9 mouse cellular contexts compared by ENCODE assay signal in the genomic region with DNA sequence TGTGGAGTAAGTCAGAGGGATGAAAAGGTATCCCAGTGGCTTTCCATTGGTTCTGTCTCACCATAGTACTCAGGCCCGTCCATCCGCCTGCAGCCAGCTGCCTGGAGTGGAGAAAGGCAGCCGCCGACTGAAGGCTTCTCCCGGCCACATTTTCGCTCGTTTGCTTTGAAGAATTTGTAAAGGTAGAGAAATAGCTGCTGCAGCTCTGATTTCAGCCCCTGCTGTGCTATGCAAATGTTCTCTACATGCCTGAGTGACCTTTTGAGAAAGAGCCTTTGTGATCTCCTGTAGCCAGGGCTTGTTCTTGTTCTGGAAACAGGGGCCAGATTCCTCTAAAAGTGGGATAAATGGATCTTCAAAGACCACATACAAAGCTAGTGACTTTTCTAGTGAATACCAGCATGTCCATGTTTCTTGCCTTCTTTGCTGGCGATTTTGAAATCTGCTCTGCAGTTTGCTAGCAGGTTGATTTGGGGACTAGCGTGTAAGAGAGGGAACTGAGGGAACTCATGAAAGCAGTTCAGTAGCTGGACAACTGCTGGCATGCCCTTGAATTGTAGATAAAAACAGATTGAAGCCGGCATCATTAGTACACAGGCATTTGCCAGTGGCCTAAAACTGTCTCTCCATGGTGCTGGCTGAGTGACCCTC. TPM values are rescaled to one million over a fixed set of nuclear protein-coding genes. Genes with fewer than 3 reads are reported as not detected.
A peak's percentile ranks its signal among the peaks of the same experiment; 100 is the strongest.
DNase-seq lines count a peak whose midpoint lies in the region; ATAC-seq lines count a peak whose summit lies in the region.
"Had no signal": no experiment of that assay in that cellular context is flagged by ENCODE, and none has a peak within 500 bp of the region (broad histone marks: within the 10 kb centered on the region; RNA-seq: fewer than 3 reads in every experiment).

No protein-coding gene starts in this region.

- H3K27ac ChIP-seq in forebrain, embryonic 11.5 days (ENCODE audit: low read depth, low read length) = peak overlapping the region; percentile 68

- no peak overlapping the region for H3K4me3 ChIP-seq in forebrain, embryonic 11.5 days (ENCODE audit: low read depth, low read length)

- 5% methylated on average over 10 of the region's 10 CpGs for WGBS in forebrain, embryonic 11.5 days

- peak; percentile 29 to 36 for DNase-seq in B cell, adult 2 months
- DNase-seq in brain, adult 2 months (ENCODE audit: low read depth, low spot score) = peak; percentile 89
- DNase-seq in forebrain, embryonic 11.5 days (ENCODE audit: low spot score) = peak; percentile 73
- peak; percentile 35 for DNase-seq in kidney, postnatal 14 days
- DNase-seq in lung, postnatal 4 days = no peak
- DNase-seq in left cerebral cortex, postnatal 10 days (ENCODE audit: extremely low spot score in 1 of 2, low spot score in 2 of 2) = no peak
- DNase-seq in urinary bladder, postnatal 4 days (ENCODE audit: low spot score in 2 of 2) = no peak
- DNase-seq: lung, postnatal 10 days had no signal

- intact Hi-C loops in left cerebral cortex, postnatal 10 days (cut with DNase I) = loop anchor here (5.0 kb wide), 1 partner anchor 47 kb away; a partner anchor contains a TSS

- H3K9ac ChIP-seq in forebrain, embryonic 11.5 days (ENCODE audit: low read length) = no peak overlapping the region

- no peaks in the 10 kb centered on the region for H3K9me3 ChIP-seq in forebrain, embryonic 11.5 days (ENCODE audit: control insufficient read depth, low read length)

- peaks cover 2% of the 10 kb centered on the region; the same call in 1 of the 2 replicates for H3K4me1 ChIP-seq in forebrain, embryonic 11.5 days (replicated peaks; ENCODE audit: control insufficient read depth, insufficient read depth, low read length)

- H3K36me3 ChIP-seq in forebrain, embryonic 11.5 days (ENCODE audit: control insufficient read depth, insufficient read depth, low read length) = peaks cover 5% of the 10 kb centered on the region

- ATAC-seq in forebrain, embryonic 11.5 days (replicated peaks; ENCODE audit: low FRiP score) = peak; percentile 22; the same call in 1 of the 2 replicates
- no peak for ATAC-seq in CD4-positive, CD25-positive, alpha-beta regulatory T cell, adult 4 months

- peak overlapping the region; percentile 29; the same call in 1 of the 2 replicates for H3K4me2 ChIP-seq in forebrain, embryonic 11.5 days (ENCODE audit: low read depth, low read length, severe bottlenecking)

- H3K27me3 ChIP-seq in forebrain, embryonic 11.5 days (ENCODE audit: control insufficient read depth, insufficient read depth, low read length) = peaks cover 6% of the 10 kb centered on the region; the same call in 1 of the 2 replicates

RNA-seq across cellular contexts. Expression of a gene that starts 4.9 kb away (rescaled TPM):
- polyA plus RNA-seq in forebrain, embryonic 11.5 days (2014; fragmentation: Nextera tagmentation; extraction: Ambion mirVana) = 13.7 and 14.3 TPM in 2 replicates
- 1 to 10 TPM; 2.0 to 3.4 TPM for polyA plus RNA-seq in CD4-positive, CD25-positive, alpha-beta regulatory T cell, adult 4 months (2017; shearing (Covaris generic))
- 10 to 100 TPM; 27.9 to 30.0 TPM for total RNA-seq in left cerebral cortex, postnatal 10 days (2021)

RNA-seq across cellular contexts. Expression of a gene that starts 40.3 kb away (rescaled TPM):
- polyA plus RNA-seq in forebrain, embryonic 11.5 days (2014; fragmentation: Nextera tagmentation; extraction: Ambion mirVana) = not detected in 2 replicates
- polyA plus RNA-seq in CD4-positive, CD25-positive, alpha-beta regulatory T cell, adult 4 months (2017; shearing (Covaris generic)) = not detected
- total RNA-seq in left cerebral cortex, postnatal 10 days (2021) = under 1 TPM in 1 of 2 experiments, not detected in 1; 0.61 TPM

RNA-seq across cellular contexts. Expression of a gene that starts 46.0 kb away (rescaled TPM):
- polyA plus RNA-seq in forebrain, embryonic 11.5 days (2014; fragmentation: Nextera tagmentation; extraction: Ambion mirVana) = 202 and 213 TPM in 2 replicates
- 100 to 1,000 TPM; 139 to 163 TPM for polyA plus RNA-seq in CD4-positive, CD25-positive, alpha-beta regulatory T cell, adult 4 months (2017; shearing (Covaris generic))
- 100 to 1,000 TPM; 172 to 184 TPM for total RNA-seq in left cerebral cortex, postnatal 10 days (2021)

Comparison
In these comparisons a context has a peak if more than half of its experiments do, and no peak if none do; other contexts are left out.
1. DNase-seq: peak in B cell, adult 2 months (2 of 2), brain, adult 2 months (single experiment), forebrain, embryonic 11.5 days (single experiment) and kidney, postnatal 14 days (single experiment); none in lung, postnatal 4 days (0 of 2), left cerebral cortex, postnatal 10 days (0 of 2) and urinary bladder, postnatal 4 days (0 of 2).